Mouse (Mus musculus) telencephalon, adult 2 months (tissue): ENCODE data around the gene Opcml.

ENCODE experiments used
- DNase-seq: peaks from one replicate; pipeline ENCODE4 v3.0.0-alpha.2; 2011; ENCODE audit warnings: low read depth, low spot score

The Opcml gene

DNA sequence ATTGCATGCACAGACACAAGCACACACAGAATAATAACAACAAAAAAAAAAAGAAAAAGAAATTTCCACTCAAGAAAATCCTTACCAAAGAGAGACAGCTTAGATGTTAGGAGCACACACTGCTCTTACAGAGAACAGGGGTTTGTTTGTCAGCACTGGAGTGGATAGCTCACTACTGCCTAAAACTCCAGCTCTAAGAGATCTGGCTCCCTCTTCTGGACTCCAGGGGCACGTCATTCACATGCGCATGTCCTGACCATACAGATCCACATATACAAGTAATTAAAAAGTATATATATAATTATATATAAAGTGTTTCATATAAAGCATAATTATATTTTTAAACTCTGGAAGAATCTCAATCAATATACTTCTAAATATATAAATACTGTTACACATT lies 958.3 kb downstream of the Opcml start:
- no peak for DNase-seq

DNA sequence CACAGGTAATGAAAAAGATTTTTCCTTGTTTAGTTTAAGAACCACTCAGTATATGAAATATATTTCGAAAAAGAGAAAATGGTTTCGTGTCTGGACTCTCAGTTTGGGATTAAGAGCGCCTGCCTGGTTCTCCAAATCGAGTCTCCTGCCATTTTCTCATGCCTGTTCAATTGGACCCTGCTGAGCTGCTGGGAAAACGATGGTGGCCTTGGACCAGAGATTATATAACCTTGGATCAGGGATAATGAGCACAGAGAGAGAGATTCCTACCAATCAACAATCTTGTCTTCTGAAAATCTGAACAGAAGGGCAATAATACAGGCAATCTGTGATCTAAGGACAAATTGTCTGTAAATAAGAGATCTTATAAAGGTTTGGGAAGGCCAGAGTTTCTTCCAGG lies 962.3 kb downstream of the Opcml start:
- DNase-seq = no peak

DNA sequence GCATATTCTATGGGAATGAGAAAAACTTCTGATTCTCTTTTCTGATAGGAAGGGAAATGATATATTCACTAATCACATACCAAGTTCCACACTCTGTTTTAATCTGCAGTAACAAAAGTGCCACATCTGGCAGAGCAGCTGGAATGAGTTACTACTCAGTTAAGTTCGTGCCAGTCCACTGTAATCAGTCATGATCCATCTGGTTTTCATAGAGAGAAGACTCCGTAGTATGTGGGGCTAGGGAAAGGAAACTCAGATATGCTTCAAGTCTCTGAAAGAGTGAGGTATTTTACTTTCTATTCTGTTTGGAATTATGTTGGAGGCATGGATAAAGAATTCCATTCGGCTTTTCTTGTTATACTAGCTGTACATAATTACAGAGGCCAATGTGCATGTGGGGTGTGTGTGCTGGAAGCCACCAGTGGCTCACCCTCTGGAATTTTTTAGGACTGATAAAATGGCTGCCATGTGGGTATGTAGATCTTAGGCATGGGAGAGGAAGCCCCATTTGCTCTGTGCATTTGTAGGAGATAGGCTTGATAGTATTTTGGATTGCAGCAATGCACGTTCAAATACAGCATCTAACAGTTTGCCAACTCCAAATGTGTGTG lies 966.4 kb downstream of the Opcml start:
- no peak for DNase-seq

DNA sequence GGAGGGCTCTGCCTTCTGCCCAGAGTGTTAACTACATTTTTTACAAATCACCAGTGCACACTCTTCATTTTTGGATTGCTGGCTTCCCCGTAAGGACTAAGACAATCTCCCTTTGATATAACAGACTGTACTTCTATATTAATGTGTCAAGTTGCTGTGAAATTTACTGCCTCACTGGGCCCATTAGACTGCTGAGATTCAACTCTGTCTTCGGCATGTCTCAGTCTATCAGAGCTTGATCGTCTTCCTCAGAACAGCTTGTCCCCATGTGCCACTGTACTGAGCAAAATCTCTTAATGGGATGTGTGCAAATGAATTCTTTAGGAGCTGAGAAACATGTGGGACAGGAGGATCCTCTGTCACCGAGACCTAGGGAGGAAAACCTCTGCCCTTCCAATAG lies 970.9 kb downstream of the Opcml start:
- DNase-seq = no peak

DNA sequence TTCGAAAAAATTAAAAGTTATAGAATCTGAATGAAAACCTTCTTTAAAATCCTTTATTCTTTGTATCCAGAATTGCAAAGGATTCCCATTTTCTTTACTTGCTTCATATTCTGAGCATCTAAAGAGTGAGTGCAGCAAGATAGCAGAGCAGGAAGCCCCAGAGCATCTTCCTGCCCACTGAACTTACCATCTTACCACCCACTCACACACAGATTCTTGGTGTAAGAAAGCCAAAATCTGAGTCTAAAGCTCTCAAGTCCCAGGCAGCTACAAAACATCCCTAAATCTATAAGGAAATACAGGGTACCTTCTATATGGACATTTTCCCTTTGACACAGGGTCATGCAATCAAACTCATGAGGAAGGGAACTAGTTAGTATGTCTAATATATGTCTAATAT lies 973.6 kb downstream of the Opcml start:
- no peak for DNase-seq

DNA sequence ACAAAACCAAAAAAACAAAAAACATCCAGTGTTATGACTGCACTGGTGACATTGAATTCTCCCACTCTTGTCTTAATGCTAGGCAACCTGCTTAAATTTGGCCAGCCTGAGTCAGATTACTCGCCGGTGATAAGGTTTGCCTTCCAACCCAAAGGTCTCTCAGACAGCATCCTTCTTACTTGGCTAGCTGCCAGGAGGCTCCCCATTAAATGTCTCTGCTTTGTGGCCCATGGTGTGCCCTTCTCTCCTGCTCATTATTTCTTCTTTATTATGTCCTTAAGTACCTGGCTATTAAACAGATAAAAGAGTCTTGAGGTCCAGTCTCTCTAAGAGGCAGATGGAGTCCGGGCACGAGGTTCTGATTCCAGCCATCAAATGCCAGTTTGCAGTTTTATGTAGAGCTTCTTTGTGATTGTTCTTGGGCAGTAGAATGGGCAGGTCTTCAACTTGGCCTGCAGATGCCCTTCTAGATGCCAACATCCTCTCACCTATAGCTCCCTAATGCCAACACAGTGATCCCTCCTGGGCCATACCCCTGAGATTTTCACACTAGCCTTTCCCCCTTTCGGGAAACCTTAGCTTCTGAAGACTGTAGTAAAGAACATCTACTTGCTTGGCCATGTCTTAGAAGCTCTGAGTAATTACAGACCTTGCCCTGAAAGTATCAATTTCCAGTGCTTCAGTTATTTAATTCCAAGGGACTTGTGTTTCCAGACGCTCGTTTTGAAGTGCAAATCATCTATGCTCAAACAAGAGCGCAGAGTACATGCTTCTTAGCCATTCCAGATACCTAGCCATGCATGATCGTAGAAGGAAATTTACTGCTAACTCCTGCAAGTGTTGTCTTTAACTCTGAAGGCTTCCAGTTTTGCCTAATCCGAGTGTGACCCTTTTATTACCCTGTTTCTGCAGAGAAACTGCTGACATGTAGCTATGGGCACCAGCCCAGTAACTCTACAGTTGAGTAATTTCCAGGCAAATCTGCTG lies 986.2 kb downstream of the Opcml start:
- no peak for DNase-seq

DNA sequence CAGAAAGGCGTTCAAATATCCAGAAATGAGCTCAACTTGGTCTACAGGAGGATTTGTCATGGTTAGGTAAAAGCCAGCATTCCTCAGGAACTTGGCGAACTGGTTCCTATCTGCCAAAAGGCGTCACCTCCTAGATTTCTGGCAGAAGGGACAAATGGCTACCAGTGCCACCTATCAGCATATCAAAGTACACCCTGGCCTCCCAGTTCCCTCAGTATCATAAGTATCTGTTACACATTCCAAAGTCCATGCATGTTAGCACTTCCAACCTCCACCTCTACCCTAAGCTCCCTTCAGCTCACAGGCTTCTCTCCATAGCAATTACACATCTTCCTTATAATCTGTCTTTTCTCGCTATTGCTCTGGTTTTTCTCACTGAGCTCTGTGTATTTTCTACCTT lies 993.3 kb downstream of the Opcml start:
- no peak for DNase-seq

DNA sequence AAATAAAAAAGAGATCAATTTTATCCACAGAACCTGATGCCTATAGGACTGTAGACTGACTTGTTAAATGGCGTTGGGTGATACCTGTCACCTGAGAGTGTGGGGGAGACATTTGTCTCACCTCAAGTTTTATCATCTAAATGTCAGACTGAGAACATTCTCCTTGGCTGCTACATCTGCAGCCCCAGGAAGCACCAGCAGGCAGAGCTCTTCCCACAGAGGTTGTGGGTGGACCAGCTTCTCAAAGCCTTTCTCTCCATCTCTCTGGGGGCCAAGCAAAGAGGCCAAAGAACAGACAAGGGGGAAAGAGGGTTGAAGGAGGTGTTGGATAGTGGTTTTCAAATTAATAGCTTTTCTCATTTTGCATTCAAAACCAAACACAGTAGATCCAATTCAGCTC lies 998.9 kb downstream of the Opcml start:
- peak; percentile 21 for DNase-seq

DNA sequence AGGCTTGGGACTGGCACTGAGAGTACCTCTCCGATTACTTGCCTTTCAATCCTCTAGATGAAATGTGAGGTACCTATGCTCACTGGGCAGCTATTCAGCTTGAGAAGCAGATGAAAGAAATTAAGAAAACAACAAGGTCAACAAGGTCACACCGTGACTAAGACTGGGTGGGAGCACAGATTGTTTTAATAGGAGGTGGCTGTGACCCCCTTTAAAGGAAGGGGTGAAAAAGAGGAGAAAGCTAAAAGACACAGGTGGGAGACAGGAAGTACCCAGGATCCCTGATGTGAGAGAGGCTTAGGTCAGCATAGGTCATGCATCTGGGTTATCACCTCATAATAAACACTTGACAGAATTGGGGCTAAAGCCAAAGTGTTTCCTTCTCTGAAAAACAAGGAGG lies 1009.5 kb downstream of the Opcml start:
- no peak for DNase-seq

DNA sequence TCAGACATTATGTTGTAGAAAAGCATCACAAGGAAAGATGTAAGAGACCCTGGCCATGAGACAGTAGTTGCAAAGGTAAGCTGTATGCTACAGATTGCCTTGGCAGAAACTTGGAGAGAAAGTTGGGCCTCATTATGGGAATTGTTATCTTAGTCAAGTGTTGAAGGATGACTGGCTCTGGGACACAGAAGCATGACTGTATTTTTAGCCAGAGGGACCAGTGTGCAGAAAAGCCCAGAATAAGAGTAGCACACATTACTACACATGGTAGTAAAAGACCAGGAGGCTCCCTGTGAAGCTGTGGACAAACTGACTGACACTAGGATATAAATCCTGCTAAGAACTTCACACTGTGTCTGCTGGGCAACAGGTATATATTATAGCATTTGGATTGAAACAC lies 1016.1 kb downstream of the Opcml start:
- no peak for DNase-seq

DNA sequence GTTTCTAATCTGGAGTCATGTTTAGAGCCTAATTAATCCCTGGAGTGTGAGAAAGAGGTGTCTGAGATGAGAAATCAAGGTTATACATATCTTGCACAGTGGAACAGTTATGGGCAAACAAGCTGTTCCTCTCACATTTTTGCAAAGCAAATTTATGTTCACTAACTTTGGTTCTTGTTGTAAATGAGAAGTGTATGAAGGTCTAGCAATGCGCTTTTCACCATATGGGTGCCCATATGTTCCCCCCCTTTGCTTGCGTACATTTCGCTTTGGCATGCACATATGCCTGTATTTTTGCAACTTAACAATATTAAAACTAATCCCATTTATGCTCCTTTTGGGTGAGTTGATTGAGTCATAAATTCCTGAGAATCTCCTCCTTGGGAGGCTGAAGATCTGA lies 1031.5 kb downstream of the Opcml start:
- peak; percentile 90 for DNase-seq

DNA sequence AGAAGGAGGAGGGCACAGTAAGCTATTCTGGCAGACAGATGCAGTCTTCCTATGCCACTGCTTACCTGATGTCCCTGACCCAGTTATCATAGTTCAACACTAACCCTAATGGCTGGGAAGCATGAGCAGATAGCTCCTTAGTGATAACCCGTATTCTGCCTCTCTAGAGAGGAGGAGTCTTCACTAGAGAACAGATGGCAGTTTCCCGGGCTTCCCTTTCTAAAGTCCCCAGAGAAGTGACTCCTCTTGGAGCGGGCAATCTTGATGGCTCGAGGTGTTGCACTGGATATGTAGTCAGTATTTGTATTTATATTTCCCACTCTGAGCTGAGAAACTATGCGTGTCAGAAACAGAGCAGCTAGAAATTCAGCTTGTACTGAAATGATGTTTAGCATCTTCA lies 1031.9 kb downstream of the Opcml start:
- no peak for DNase-seq

DNA sequence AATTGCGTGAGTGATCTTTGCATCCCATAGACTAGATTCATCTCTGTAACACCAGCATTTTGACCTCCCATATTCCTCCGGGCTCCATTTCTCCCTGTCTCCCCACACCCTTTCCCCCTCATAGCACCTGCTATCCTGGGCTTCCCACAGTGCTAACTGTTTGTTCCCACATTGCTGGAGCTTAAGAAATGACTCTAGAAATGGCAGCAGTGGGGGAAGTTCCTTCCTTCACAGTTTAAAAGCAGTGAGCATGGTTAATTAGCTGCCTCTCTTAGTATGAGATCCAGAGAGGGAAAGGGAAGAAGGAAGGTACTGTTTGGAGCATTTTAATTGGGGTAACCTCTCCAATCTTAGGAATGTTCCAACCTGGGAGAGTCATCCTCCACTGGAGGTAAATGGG lies 1035.2 kb downstream of the Opcml start:
- DNase-seq = peak; percentile 65

DNA sequence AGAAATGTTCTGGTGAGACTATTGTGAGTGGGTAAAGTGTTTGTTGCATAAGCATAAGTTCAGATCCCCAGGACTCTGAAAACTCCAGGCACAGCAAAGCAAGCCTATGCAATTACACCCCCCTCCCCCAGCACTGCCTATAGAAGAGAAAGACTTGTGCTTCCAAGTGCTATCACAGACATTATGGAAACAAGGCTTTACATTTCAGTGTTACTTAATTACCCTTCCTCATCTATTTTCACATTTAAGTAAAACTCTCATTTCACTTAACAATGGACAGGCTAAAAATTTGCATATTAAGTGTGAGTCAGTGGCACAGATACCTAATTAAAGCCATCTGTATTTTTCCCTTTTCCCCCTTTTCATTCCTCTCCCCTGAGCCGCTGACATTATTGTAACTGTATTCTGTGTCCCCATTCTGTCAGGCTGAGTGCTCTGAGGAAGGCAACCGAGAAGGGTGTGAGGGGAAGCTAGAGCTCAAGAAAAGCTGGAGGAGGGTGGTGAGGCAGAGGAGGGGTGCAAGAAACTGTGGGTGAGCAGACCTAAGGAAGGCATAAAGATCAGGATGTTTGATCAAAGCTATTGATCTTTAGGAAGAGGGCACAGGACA lies 1055.5 kb downstream of the Opcml start:
- DNase-seq = no peak

DNA sequence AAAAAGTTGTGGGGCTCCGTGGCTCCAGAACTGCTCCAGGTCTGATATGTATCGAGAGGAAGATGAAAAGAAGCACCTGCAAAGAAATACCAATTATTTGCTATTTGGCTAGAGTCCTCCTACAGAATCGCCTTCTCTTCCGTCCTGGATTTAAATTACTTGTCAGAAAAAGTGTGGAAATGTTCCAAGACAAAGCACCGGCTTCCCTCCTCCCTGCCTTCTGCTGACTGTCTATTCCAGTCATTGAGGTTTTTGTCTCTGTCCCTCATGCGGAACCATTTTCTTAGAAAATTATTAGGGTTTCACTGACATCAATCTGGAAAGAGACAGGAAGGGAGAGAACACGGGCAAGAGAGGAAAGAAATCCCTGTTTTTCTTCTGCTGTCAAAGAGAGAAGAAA lies 1065.3 kb downstream of the Opcml start:
- peak; percentile 62 for DNase-seq

DNA sequence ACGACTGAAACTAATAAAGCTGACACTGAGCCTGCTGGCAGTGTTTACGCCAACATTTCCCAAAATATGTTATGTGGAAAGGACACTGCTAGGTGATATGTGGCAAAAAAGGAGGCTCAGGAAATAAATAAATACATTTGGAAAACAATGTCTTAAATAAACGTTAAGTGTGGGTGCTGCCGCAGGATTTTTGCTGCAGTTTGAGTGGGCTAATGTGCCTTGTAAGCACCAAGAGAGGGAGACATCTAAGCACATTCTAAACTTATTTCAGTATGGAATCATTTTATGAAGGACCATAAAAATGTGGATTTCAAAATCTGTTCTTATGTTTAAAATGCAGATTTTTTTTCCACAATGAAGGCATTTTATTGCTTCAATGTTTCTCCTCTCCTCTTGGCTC lies 1071.4 kb downstream of the Opcml start:
- peak; percentile 44 for DNase-seq

DNA sequence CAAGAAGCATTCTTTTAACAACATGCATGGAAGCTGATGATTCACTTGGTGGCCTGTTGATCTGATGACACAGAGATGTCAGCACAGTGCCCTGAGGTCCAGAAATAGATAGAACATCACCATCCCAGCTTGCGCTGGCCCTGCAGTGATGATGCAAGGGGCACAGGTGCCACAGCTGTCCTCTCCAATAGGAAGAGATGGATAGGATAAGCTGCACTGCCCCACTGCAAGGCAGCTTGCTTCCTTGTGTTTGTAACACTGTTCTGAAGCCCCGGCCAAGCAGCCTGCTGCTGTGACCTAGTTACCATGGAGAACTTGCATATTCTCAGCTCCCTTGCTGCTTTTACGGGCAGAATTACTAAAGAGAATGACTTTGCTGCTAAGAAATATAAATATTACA lies 1076.7 kb downstream of the Opcml start:
- DNase-seq = peak; percentile 45

DNA sequence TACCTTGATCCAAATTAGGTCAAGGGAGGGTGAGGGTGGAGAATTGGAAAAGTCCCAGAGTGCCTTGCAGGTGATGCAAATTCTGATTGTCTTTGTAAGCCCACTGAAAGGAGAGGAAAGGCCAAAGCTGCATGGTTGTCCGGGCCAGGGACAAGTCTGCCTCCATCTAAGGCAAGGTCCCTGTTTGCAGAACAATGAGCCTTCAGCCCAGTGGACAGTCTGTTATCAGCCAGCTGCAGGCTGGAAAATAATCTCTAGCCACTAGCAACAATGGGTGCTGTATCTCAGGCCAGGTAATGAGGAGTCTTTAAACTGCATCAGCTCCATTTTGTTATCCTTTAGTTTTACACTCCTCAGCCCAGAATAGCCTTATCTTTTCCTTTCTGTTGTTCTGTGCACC lies 1079.9 kb downstream of the Opcml start:
- no peak for DNase-seq

DNA sequence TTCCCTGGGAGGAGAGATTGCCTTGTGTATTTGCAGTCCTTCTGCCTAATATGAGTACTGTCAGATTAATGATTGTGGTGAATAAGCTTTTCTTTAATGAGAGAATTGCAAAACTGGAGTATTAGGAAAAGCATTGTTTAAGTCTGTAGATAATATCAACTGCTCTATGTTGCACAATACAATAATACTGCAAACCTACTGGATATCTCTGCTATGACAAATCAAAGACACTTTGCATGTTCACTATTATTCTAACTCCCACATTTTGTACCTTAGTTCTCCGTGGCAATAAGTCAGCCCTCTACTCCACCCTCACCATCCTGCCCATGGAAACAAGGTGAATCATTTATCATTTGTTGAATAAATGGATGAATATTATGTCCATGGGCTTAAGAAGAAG lies 1092.0 kb downstream of the Opcml start:
- no peak for DNase-seq

DNA sequence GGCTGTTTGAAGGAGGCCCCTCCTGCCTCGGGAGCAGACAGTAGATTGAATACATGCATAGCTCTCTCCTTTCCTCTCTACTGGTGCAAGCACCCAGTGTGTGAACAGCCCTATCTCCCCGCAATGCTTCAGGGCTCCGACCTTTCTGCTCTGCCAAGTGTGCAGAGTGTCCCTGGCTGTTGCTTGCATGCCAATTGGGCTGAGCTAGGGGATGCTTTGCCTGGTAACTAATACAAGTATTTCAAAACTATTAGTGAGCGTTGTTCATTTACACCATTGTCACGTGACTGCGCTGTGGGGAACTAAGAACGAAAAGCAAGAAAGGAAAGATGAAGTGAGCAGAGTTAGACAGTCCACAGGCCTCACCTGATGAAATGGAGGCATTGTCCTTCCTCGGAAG lies 1101.0 kb downstream of the Opcml start:
- DNase-seq = no peak

DNA sequence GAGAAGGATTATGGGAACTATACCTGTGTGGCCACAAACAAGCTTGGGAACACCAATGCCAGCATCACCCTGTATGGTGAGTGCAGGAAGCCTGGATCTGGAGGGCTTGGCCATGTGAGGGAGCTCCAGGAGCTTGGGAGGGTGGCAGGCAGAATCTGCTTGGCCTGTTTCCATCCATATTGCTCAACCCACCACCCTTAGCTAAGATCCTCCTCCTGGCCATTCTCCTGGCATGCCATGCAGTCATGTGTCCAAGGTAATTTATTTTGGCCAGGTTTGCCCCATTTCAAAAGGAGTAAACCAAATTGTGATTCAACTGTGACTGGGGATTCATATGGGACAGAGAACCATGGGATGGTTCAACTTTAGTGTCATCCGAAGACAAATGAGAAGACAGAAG lies 1112.7 kb downstream of the Opcml start:
- no peak for DNase-seq

DNA sequence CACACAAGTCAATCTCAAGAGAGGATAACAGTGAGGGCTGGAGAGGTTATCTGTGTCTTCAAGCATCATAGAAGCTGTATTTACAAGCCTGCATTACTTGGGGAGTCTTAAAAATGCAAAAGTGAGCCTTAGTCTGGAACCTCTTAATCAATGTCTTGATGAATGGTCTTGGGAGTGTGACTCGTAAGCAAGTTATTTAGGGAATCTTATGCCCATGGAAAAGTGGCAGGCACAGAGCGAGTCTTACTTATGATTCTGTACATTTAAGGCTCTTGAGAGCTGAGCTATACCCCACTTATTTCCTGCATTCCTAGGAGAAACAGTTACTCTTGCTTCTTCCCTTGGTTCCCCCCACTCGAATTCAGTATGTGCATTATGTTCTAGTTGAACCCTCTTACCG lies 1119.2 kb downstream of the Opcml start:
- DNase-seq = no peak
